Mouse (Mus musculus): ENCODE results near the gene Gas2l3. TPM values are rescaled to one million over a fixed set of nuclear protein-coding genes. Genes with fewer than 3 reads are reported as not detected.
A peak's percentile ranks its signal among the peaks of the same experiment; 100 is the strongest.

Gas2l3 gene
- total and polyA plus RNA-seq, 2 experiments from 2014 or later = 1.7 to 3.7 TPM

DNA sequence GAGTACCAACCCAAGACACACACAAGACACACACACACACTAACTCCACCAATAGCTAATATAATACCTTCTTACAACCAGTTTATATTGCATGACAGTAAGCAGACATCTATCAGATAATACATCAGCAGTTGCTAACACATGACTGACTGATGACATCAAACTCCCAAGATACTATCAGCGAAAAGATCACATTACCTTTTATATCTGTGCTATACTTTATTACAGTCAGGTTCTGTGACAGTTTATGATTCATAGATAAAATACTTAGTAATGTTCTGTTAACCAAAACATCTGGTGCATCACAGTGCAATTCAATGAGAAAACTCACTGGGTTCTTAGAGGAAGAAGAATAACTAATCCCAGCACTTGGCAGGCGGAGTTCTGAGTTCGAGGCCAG is 1.8 kb downstream of the Gas2l3 start:
- H3K9me3 ChIP-seq (ENCODE audit: low read length) = no peaks in the 10 kb centered on the region
- H3K4me1 ChIP-seq (ENCODE audit: insufficient read depth, low read length) = no peaks in the 10 kb centered on the region
- H3K27me3 ChIP-seq (ENCODE audit: insufficient read depth, low read length) = peaks cover 9% of the 10 kb centered on the region; the same call in 1 of the 2 replicates
- H3K4me2 ChIP-seq (ENCODE audit: low read depth, low read length, poor library complexity, severe bottlenecking) = no peak overlapping the region
- H3K27ac ChIP-seq (ENCODE audit: low read depth, low read length) = no peak overlapping the region
- TF ChIP-seq CTCF (IDR thresholded peaks at IDR 0.05) = no peak
- ATAC-seq (ENCODE audit: low FRiP score) = no peak
- no peak overlapping the region for H3K4me3 ChIP-seq (ENCODE audit: low read depth, low read length)
- no peaks in the 10 kb centered on the region for H3K36me3 ChIP-seq (ENCODE audit: insufficient read depth, low read length)
- DNase-seq (ENCODE audit: low spot score) = no peak
- WGBS = 97% methylated on average over 3 of the region's 3 CpGs
- H3K9ac ChIP-seq (replicated peaks; ENCODE audit: low read length, poor library complexity, severe bottlenecking) = no peak overlapping the region

- Histone ChIP-seq H3K9me3 (ENCODE audit: low read length) (no peaks in the 10 kb centered on the region), H3K4me3 (ENCODE audit: low read depth, low read length) (no peak overlapping the region), H3K4me2 (ENCODE audit: low read depth, low read length, poor library complexity, severe bottlenecking) (no peak overlapping the region), H3K36me3 (ENCODE audit: insufficient read depth, low read length) (no peaks in the 10 kb centered on the region), H3K4me1 (ENCODE audit: insufficient read depth, low read length) (no peaks in the 10 kb centered on the region), H3K27me3 (ENCODE audit: insufficient read depth, low read length) (peaks cover under 1% of the 10 kb centered on the region), H3K9ac (replicated peaks; ENCODE audit: low read length, poor library complexity, severe bottlenecking) (no peak overlapping the region), H3K27ac (ENCODE audit: low read depth, low read length) (no peak overlapping the region)
- TF ChIP-seq CTCF (IDR thresholded peaks at IDR 0.05) = no peak
- WGBS = 93% methylated on average over 7 of the region's 7 CpGs
- DNase-seq (ENCODE audit: low spot score) (no peak), ATAC-seq (ENCODE audit: low FRiP score) (no peak)
These were observed 4.4 kb downstream of the Gas2l3 start for GRCm38 (mm10) chr10:89439380-89439779.

- H3K9ac ChIP-seq (replicated peaks; ENCODE audit: low read length, poor library complexity, severe bottlenecking) = no peak overlapping the region
- no peaks in the 10 kb centered on the region; the same call in none of the 2 replicates for H3K27me3 ChIP-seq (ENCODE audit: insufficient read depth, low read length)
- no peak overlapping the region for H3K4me3 ChIP-seq (ENCODE audit: low read depth, low read length)
- H3K4me2 ChIP-seq (ENCODE audit: low read depth, low read length, poor library complexity, severe bottlenecking) = no peak overlapping the region
- no peak for TF ChIP-seq CTCF (IDR thresholded peaks at IDR 0.05)
- DNase-seq (ENCODE audit: low spot score) = no peak
- WGBS = 68% methylated on average over 12 of the region's 12 CpGs
- no peaks in the 10 kb centered on the region for H3K9me3 ChIP-seq (ENCODE audit: low read length)
- H3K36me3 ChIP-seq (ENCODE audit: insufficient read depth, low read length) = no peaks in the 10 kb centered on the region
- no peak for ATAC-seq (ENCODE audit: low FRiP score)
- H3K4me1 ChIP-seq (ENCODE audit: insufficient read depth, low read length) = no peaks in the 10 kb centered on the region
- no peak overlapping the region for H3K27ac ChIP-seq (ENCODE audit: low read depth, low read length)
These were observed 5.8 kb downstream of the Gas2l3 start for GRCm38 (mm10) chr10:89437996-89438395.

- Histone ChIP-seq H3K4me2 (ENCODE audit: low read depth, low read length, poor library complexity, severe bottlenecking) (no peak overlapping the region), H3K27me3 (ENCODE audit: insufficient read depth, low read length) (peaks cover 3% of the 10 kb centered on the region), H3K36me3 (ENCODE audit: insufficient read depth, low read length) (no peaks in the 10 kb centered on the region), H3K9ac (replicated peaks; ENCODE audit: low read length, poor library complexity, severe bottlenecking) (no peak overlapping the region), H3K9me3 (ENCODE audit: low read length) (no peaks in the 10 kb centered on the region), H3K4me1 (ENCODE audit: insufficient read depth, low read length) (no peaks in the 10 kb centered on the region), H3K4me3 (ENCODE audit: low read depth, low read length) (no peak overlapping the region), H3K27ac (ENCODE audit: low read depth, low read length) (no peak overlapping the region)
- no peak for TF ChIP-seq CTCF (IDR thresholded peaks at IDR 0.05)
- WGBS = 45% methylated on average over 9 of the region's 9 CpGs
- DNase-seq (ENCODE audit: low spot score) = no peak
- ATAC-seq (ENCODE audit: low FRiP score) = no peak
These were observed 6.3 kb downstream of the Gas2l3 start for GRCm38 (mm10) chr10:89437472-89437871.

DNA sequence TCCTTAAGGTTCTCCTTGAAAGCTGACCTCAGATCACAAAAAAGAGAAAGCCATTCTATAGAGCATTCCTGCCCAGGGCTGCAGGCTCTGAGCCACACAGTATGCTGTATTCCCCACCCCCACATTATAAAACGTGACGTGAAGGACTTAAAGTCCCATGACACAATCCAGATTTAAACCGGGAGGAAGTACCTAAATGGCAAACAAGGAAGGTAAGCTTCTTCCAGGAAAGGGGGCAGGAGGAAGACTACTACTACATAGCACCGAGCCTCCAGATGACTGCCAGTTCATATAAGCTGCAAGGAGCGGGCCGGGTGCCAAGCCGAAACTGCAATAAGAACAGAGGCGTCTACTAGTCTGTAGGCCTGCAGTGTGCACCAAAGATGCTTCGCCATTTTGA is 7.8 kb downstream of the Gas2l3 start:
- Histone ChIP-seq H3K9me3 (ENCODE audit: low read length) (no peaks in the 10 kb centered on the region), H3K27me3 (ENCODE audit: insufficient read depth, low read length) (peaks cover 8% of the 10 kb centered on the region), H3K4me1 (ENCODE audit: insufficient read depth, low read length) (no peaks in the 10 kb centered on the region), H3K36me3 (ENCODE audit: insufficient read depth, low read length) (no peaks in the 10 kb centered on the region), H3K9ac (replicated peaks; ENCODE audit: low read length, poor library complexity, severe bottlenecking) (no peak overlapping the region), H3K27ac (ENCODE audit: low read depth, low read length) (no peak overlapping the region), H3K4me3 (ENCODE audit: low read depth, low read length) (no peak overlapping the region), H3K4me2 (ENCODE audit: low read depth, low read length, poor library complexity, severe bottlenecking) (no peak overlapping the region)
- no peak for TF ChIP-seq CTCF (IDR thresholded peaks at IDR 0.05)
- DNase-seq (ENCODE audit: low spot score) (peak; percentile 36), ATAC-seq (ENCODE audit: low FRiP score) (no peak)
- WGBS = 52% methylated on average over 9 of the region's 9 CpGs

GRCm38 (mm10) chr10:89435413-89435812 is 8.4 kb downstream of the Gas2l3 start:
- H3K4me1 ChIP-seq (ENCODE audit: insufficient read depth, low read length) = no peaks in the 10 kb centered on the region
- no peak overlapping the region for H3K4me3 ChIP-seq (ENCODE audit: low read depth, low read length)
- no peak overlapping the region for H3K9ac ChIP-seq (replicated peaks; ENCODE audit: low read length, poor library complexity, severe bottlenecking)
- ATAC-seq (ENCODE audit: low FRiP score) (0 out of 2 replicates have a peak, but pooled peaks have one; percentile 36), DNase-seq (ENCODE audit: low spot score) (no peak)
- no peaks in the 10 kb centered on the region for H3K36me3 ChIP-seq (ENCODE audit: insufficient read depth, low read length)
- H3K9me3 ChIP-seq (ENCODE audit: low read length) = no peaks in the 10 kb centered on the region
- 35% methylated on average over 12 of the region's 12 CpGs for WGBS
- no peak for TF ChIP-seq CTCF (IDR thresholded peaks at IDR 0.05)
- H3K4me2 ChIP-seq (ENCODE audit: low read depth, low read length, poor library complexity, severe bottlenecking) = no peak overlapping the region
- no peak overlapping the region for H3K27ac ChIP-seq (ENCODE audit: low read depth, low read length)
- H3K27me3 ChIP-seq (ENCODE audit: insufficient read depth, low read length) = peaks cover 8% of the 10 kb centered on the region

Data from midbrain, postnatal 0 days (tissue).